Mouse (Mus musculus) lung, embryonic 16.5 days (tissue): Measurements from ENCODE around the gene Gm28048. TPM values are rescaled to one million over a fixed set of nuclear protein-coding genes. Genes with fewer than 3 reads are reported as not detected.

Experiments used
- ATAC-seq: fragments of 200-750 bp; cut with Nextera tagmentation; 2 replicates; pipeline ENCODE4 v1.8.0; 2017; ENCODE audit warnings: low read depth, mild to moderate bottlenecking, moderate library complexity
- H3K27ac ChIP-seq: fragments of 300-500 bp; sonication (generic); 2 replicates; pipeline ENCODE4 v1.5.1; 2014; ENCODE audit warnings: mild to moderate bottlenecking, control low read depth, low read length
- H3K27me3 ChIP-seq: fragments of 300-500 bp; sonication (generic); 2 replicates; pipeline ENCODE4 v1.6.1; 2014; ENCODE audit warnings: low read depth, low read length, mixed read lengths; ENCODE audit not compliant: control insufficient read depth, insufficient read depth
- H3K36me3 ChIP-seq: fragments of 300-500 bp; sonication (generic); 2 replicates; pipeline ENCODE4 v1.6.1; 2014; ENCODE audit warnings: low read length; ENCODE audit not compliant: control insufficient read depth, insufficient read depth
- H3K4me1 ChIP-seq: fragments of 300-500 bp; sonication (generic); replicated peaks from 2 replicates; pipeline ENCODE4 v1.6.1; 2014; ENCODE audit warnings: low read length, mixed read lengths; ENCODE audit not compliant: control insufficient read depth, insufficient read depth
- H3K4me2 ChIP-seq: fragments of 300-500 bp; sonication (generic); 2 replicates; pipeline ENCODE4 v1.6.1; 2014; ENCODE audit warnings: low read depth, low read length, control low read depth
- H3K4me3 ChIP-seq: fragments of 300-500 bp; sonication (generic); 2 replicates; pipeline ENCODE4 v1.5.1; 2014; ENCODE audit warnings: mild to moderate bottlenecking, low read length, control low read depth
- H3K9ac ChIP-seq: fragments of 300-500 bp; sonication (generic); 2 replicates; pipeline ENCODE4 v1.6.1; 2014; ENCODE audit warnings: low read length, control low read depth
- H3K9me3 ChIP-seq: fragments of 300-500 bp; sonication (generic); 2 replicates; pipeline ENCODE4 v1.6.1; 2016; ENCODE audit warnings: low read length; ENCODE audit not compliant: control insufficient read depth
- WGBS: fragments of 180-500 bp; shearing (Covaris S2); extraction: QIAGEN DNeasy Blood & Tissue Kit; methylation state at CpG from one replicate; pipeline ENCODE4 v1.1.7; 2014; 5-methylcytosine and 5-hydroxymethylcytosine counted together
- polyA plus RNA-seq: library from polyadenylated mRNA; unstranded; fragments of >200 nt; fragmentation: Nextera tagmentation; extraction: Ambion mirVana; gene quantifications from 2 replicates; pipeline ENCODE4 v1.2.1, GENCODE M21; 2015

Gm28048 gene
- polyA plus RNA-seq, 1 experiment from 2014 or later: 13.9 TPM

- no peak overlapping the region for H3K4me3 ChIP-seq
- 34% methylated on average over 8 of the region's 8 CpGs for WGBS
- peaks cover 37% of the 10 kb centered on the region for H3K4me1 ChIP-seq
- peak overlapping the region; percentile 19 for H3K27ac ChIP-seq
- no peaks in the 10 kb centered on the region for H3K9me3 ChIP-seq
- H3K4me2 ChIP-seq: no peak overlapping the region
- H3K9ac ChIP-seq: no peak overlapping the region
- H3K36me3 ChIP-seq: no peaks in the 10 kb centered on the region
- H3K27me3 ChIP-seq: no peaks in the 10 kb centered on the region
- peak; percentile 39; the same call in 1 of the 2 replicates for ATAC-seq
Observed at GRCm38 (mm10) chr11:22847732-22848648, 133.9 kb downstream of the Gm28048 start.

GRCm38 (mm10) chr11:22846960-22847731, 134.7 kb downstream of the Gm28048 start:
- H3K27ac ChIP-seq: no peak overlapping the region
- no peak overlapping the region for H3K4me2 ChIP-seq
- WGBS: 56% methylated on average over 8 of the region's 8 CpGs
- H3K9ac ChIP-seq: no peak overlapping the region
- no peak overlapping the region for H3K4me3 ChIP-seq
- H3K36me3 ChIP-seq: no peaks in the 10 kb centered on the region
- no peak for ATAC-seq
- peaks cover 38% of the 10 kb centered on the region for H3K4me1 ChIP-seq
- no peaks in the 10 kb centered on the region for H3K9me3 ChIP-seq
- no peaks in the 10 kb centered on the region for H3K27me3 ChIP-seq

- Histone ChIP-seq H3K4me3 (no peak overlapping the region), H3K4me2 (no peak overlapping the region), H3K9me3 (no peaks in the 10 kb centered on the region), H3K4me1 (peaks cover 38% of the 10 kb centered on the region), H3K36me3 (no peaks in the 10 kb centered on the region), H3K27me3 (no peaks in the 10 kb centered on the region), H3K9ac (no peak overlapping the region), H3K27ac (no peak overlapping the region)
- WGBS: 44% methylated on average over 6 of the region's 6 CpGs
- ATAC-seq: no peak
Observed at GRCm38 (mm10) chr11:22846093-22846835, 135.6 kb downstream of the Gm28048 start.

- ATAC-seq: no peak
- Histone ChIP-seq H3K36me3 (no peaks in the 10 kb centered on the region), H3K27ac (0 out of 2 replicates have a peak overlapping the region, but pooled peaks have one; percentile 5), H3K9ac (no peak overlapping the region), H3K4me2 (no peak overlapping the region), H3K9me3 (no peaks in the 10 kb centered on the region), H3K27me3 (no peaks in the 10 kb centered on the region), H3K4me1 (peaks cover 29% of the 10 kb centered on the region), H3K4me3 (no peak overlapping the region)
- WGBS: 52% methylated on average over 4 of the region's 4 CpGs
Observed at GRCm38 (mm10) chr11:22844754-22845718, 136.9 kb downstream of the Gm28048 start.

- Histone ChIP-seq H3K27me3 (no peaks in the 10 kb centered on the region), H3K9me3 (no peaks in the 10 kb centered on the region), H3K36me3 (peaks cover 4% of the 10 kb centered on the region; the same call in 1 of the 2 replicates), H3K9ac (no peak overlapping the region), H3K4me2 (no peak overlapping the region), H3K4me3 (no peak overlapping the region), H3K4me1 (peaks cover 16% of the 10 kb centered on the region), H3K27ac (no peak overlapping the region)
- ATAC-seq: no peak
- 66% methylated on average over 3 of the region's 3 CpGs for WGBS
Observed at GRCm38 (mm10) chr11:22839456-22839855, 142.4 kb downstream of the Gm28048 start.

- 44% methylated on average over 1 of the region's 1 CpGs for WGBS
- H3K4me2 ChIP-seq: no peak overlapping the region
- no peak overlapping the region for H3K4me3 ChIP-seq
- H3K9ac ChIP-seq: no peak overlapping the region
- ATAC-seq: no peak
- peak overlapping the region; percentile 50 for H3K27ac ChIP-seq
- peaks cover 4% of the 10 kb centered on the region; the same call in 1 of the 2 replicates for H3K36me3 ChIP-seq
- no peaks in the 10 kb centered on the region for H3K27me3 ChIP-seq
- H3K9me3 ChIP-seq: no peaks in the 10 kb centered on the region
- H3K4me1 ChIP-seq: peaks cover 15% of the 10 kb centered on the region
Observed at GRCm38 (mm10) chr11:22838361-22838760, 143.5 kb downstream of the Gm28048 start.

- Histone ChIP-seq H3K4me3 (no peak overlapping the region), H3K9ac (no peak overlapping the region), H3K36me3 (peaks cover 4% of the 10 kb centered on the region; the same call in 1 of the 2 replicates), H3K4me2 (no peak overlapping the region), H3K27ac (no peak overlapping the region), H3K9me3 (no peaks in the 10 kb centered on the region), H3K4me1 (peaks cover 10% of the 10 kb centered on the region), H3K27me3 (no peaks in the 10 kb centered on the region)
- 78% methylated on average over 10 of the region's 10 CpGs for WGBS
- no peak for ATAC-seq
Observed at GRCm38 (mm10) chr11:22836269-22836668, 145.6 kb downstream of the Gm28048 start.

- no peak overlapping the region for H3K27ac ChIP-seq
- H3K9me3 ChIP-seq: no peaks in the 10 kb centered on the region
- no peak for ATAC-seq
- WGBS: 82% methylated on average over 4 of the region's 4 CpGs
- H3K36me3 ChIP-seq: peaks cover 4% of the 10 kb centered on the region; the same call in 1 of the 2 replicates
- H3K9ac ChIP-seq: no peak overlapping the region
- no peak overlapping the region for H3K4me2 ChIP-seq
- H3K4me1 ChIP-seq: no peaks in the 10 kb centered on the region
- H3K27me3 ChIP-seq: no peaks in the 10 kb centered on the region
- no peak overlapping the region for H3K4me3 ChIP-seq
Observed at GRCm38 (mm10) chr11:22832600-22832999, 149.3 kb downstream of the Gm28048 start.
